Comparison of ENCODE assay signal across 16 mouse cellular contexts in the genomic region with DNA sequence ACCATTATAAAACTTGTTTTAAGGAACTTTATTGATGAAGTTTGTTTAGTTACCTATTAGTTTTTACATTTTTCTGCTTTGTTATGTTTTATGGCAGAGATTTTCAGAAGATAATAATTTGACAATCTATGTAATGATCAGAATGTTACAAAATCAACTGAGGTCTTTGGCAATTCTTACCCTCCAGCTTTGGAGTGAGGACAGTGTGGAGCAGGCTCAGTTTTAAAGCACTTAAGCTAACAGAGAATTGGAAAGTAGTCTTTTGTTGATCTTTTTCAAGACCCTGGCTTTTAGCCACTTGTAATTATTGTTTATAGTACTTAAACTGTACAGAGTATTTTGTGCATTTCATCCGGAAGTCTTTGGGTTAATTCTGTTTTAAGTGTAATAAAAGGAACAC. TPM values are rescaled to one million over a fixed set of nuclear protein-coding genes. Genes with fewer than 3 reads are reported as not detected.
DNase-seq lines count a peak whose midpoint lies in the region; ATAC-seq and TF ChIP-seq lines count a peak whose summit lies in the region.
"Had no signal": no experiment of that assay in that cellular context is flagged by ENCODE, and none has a peak within 500 bp of the region (broad histone marks: within the 10 kb centered on the region; RNA-seq: fewer than 3 reads in every experiment).

No protein-coding gene starts in this region.

- no peak overlapping the region for H3K4me3 ChIP-seq in heart, embryonic 15.5 days
- H3K4me3 ChIP-seq in heart, embryonic 10.5 days: no peak overlapping the region
- peak overlapping the region; percentile 77 for H3K4me3 ChIP-seq in layer of hippocampus, adult 2 months
- H3K4me3 ChIP-seq in liver, embryonic 16.5 days (ENCODE audit: low read depth, low read length): peak overlapping the region; percentile 50
- H3K4me3 ChIP-seq: forebrain, embryonic 13.5 days; neural tube, embryonic 12.5 days; stomach, embryonic 15.5 days had no signal

- no peaks in the 10 kb centered on the region for H3K36me3 ChIP-seq in heart, embryonic 15.5 days
- H3K36me3 ChIP-seq in heart, embryonic 10.5 days: no peaks in the 10 kb centered on the region
- no peaks in the 10 kb centered on the region for H3K36me3 ChIP-seq in liver, embryonic 16.5 days (ENCODE audit: control insufficient read depth, insufficient read depth)
- H3K36me3 ChIP-seq: neural tube, embryonic 12.5 days; stomach, embryonic 15.5 days had no signal

- 90% methylated on average over 1 of the region's 1 CpGs for WGBS in heart, embryonic 15.5 days
- WGBS in heart, embryonic 10.5 days: 87% methylated on average over 1 of the region's 1 CpGs
- WGBS in liver, embryonic 16.5 days (ENCODE audit: insufficient replicate concordance): 58% methylated on average over 1 of the region's 1 CpGs

- H3K9me3 ChIP-seq in heart, embryonic 15.5 days (replicated peaks): no peaks in the 10 kb centered on the region
- no peaks in the 10 kb centered on the region for H3K9me3 ChIP-seq in heart, embryonic 10.5 days
- no peaks in the 10 kb centered on the region for H3K9me3 ChIP-seq in liver, embryonic 16.5 days (replicated peaks; ENCODE audit: control insufficient read depth, low read length)
- H3K9me3 ChIP-seq: forebrain, embryonic 13.5 days; neural tube, embryonic 12.5 days; stomach, embryonic 15.5 days had no signal

- no peak overlapping the region for H3K9ac ChIP-seq in heart, embryonic 15.5 days
- no peak overlapping the region for H3K9ac ChIP-seq in liver, embryonic 16.5 days (ENCODE audit: low read depth, low read length)
- H3K9ac ChIP-seq: forebrain, embryonic 13.5 days; neural tube, embryonic 12.5 days; stomach, embryonic 15.5 days had no signal

- ATAC-seq in heart, embryonic 15.5 days (replicated peaks; ENCODE audit: insufficient number of reproducible peaks, insufficient read depth, low FRiP score, low read depth): no peak
- ATAC-seq in liver, embryonic 16.5 days (ENCODE audit: low read depth): no peak
- ATAC-seq: forebrain, embryonic 13.5 days had no signal

- H3K4me2 ChIP-seq in heart, embryonic 15.5 days: peak overlapping the region; percentile 48
- H3K4me2 ChIP-seq in liver, embryonic 16.5 days (ENCODE audit: low read depth, low read length): peak overlapping the region; percentile 52
- H3K4me2 ChIP-seq: forebrain, embryonic 13.5 days; neural tube, embryonic 12.5 days; stomach, embryonic 15.5 days had no signal

- no peaks in the 10 kb centered on the region for H3K27me3 ChIP-seq in heart, embryonic 15.5 days
- H3K27me3 ChIP-seq in heart, embryonic 10.5 days (ENCODE audit: insufficient read depth, poor library complexity, severe bottlenecking): no peaks in the 10 kb centered on the region
- no peaks in the 10 kb centered on the region for H3K27me3 ChIP-seq in liver, embryonic 16.5 days (ENCODE audit: control insufficient read depth, insufficient read depth, low read depth, low read length)
- H3K27me3 ChIP-seq: forebrain, embryonic 13.5 days; neural tube, embryonic 12.5 days; stomach, embryonic 15.5 days had no signal

- H3K27ac ChIP-seq in heart, embryonic 15.5 days: no peak overlapping the region
- H3K27ac ChIP-seq in heart, embryonic 10.5 days: no peak overlapping the region
- H3K27ac ChIP-seq in layer of hippocampus, adult 2 months: no peak overlapping the region
- H3K27ac ChIP-seq in liver, embryonic 16.5 days (ENCODE audit: low read length): no peak overlapping the region
- H3K27ac ChIP-seq: forebrain, embryonic 13.5 days; neural tube, embryonic 12.5 days; stomach, embryonic 15.5 days had no signal

- H3K4me1 ChIP-seq in heart, embryonic 15.5 days (replicated peaks): peaks cover 11% of the 10 kb centered on the region
- H3K4me1 ChIP-seq in heart, embryonic 10.5 days: peaks cover 8% of the 10 kb centered on the region
- peaks cover 4% of the 10 kb centered on the region for H3K4me1 ChIP-seq in liver, embryonic 16.5 days (ENCODE audit: control insufficient read depth, low read depth, low read length)

- no peak for DNase-seq in heart, embryonic 10.5 days (ENCODE audit: low spot score)
- DNase-seq in layer of hippocampus, adult 2 months (ENCODE audit: low spot score in 2 of 2): no peak
- no peak for DNase-seq in layer of hippocampus, adult 9-11 months
- peak; percentile 4 for DNase-seq in induced T-regulatory cell, adult 2 months (ENCODE audit: low read depth)
- no peak for DNase-seq in ovary, postnatal 10 days (ENCODE audit: low spot score)
- DNase-seq: cerebellum, adult 9-10 months; heart, postnatal 36 days; kidney, postnatal 25 days; spleen, adult 18-20 months; thymus, adult 2 months had no signal

- no peak for TF ChIP-seq CTCF in layer of hippocampus, adult 2 months (conservative IDR thresholded peaks at IDR 0.05)

RNA-seq across cellular contexts. Expression of a gene that starts 2.4 kb away (rescaled TPM):
- polyA plus RNA-seq in heart, embryonic 15.5 days (2015; fragmentation: Nextera tagmentation; extraction: Ambion mirVana): 234 and 371 TPM in 2 replicates
- 145 and 179 TPM in 2 replicates for polyA plus RNA-seq in heart, embryonic 10.5 days (2016; fragmentation: Nextera tagmentation; extraction: Ambion mirVana)
- total RNA-seq in layer of hippocampus, adult 2 months (2021): 100 to 1,000 TPM; 122 to 126 TPM
- 292 and 315 TPM in 2 replicates for polyA plus RNA-seq in liver, embryonic 16.5 days (2015; fragmentation: Nextera tagmentation; extraction: Ambion mirVana)

RNA-seq across cellular contexts. Expression of a gene that starts 2.6 kb away (rescaled TPM):
- 19.3 and 20.1 TPM in 2 replicates for polyA plus RNA-seq in heart, embryonic 15.5 days (2015; fragmentation: Nextera tagmentation; extraction: Ambion mirVana)
- 8.7 and 11.8 TPM in 2 replicates for polyA plus RNA-seq in heart, embryonic 10.5 days (2016; fragmentation: Nextera tagmentation; extraction: Ambion mirVana)
- 10 to 100 TPM; 91.8 to 98.5 TPM for total RNA-seq in layer of hippocampus, adult 2 months (2021)
- 14.9 and 17.0 TPM in 2 replicates for polyA plus RNA-seq in liver, embryonic 16.5 days (2015; fragmentation: Nextera tagmentation; extraction: Ambion mirVana)

RNA-seq across cellular contexts. Expression of a gene that starts 22.1 kb away (rescaled TPM):
- polyA plus RNA-seq in heart, embryonic 15.5 days (2015; fragmentation: Nextera tagmentation; extraction: Ambion mirVana): 0.09 TPM in 1 of 2 replicates, not detected in the other
- not detected in 2 replicates for polyA plus RNA-seq in heart, embryonic 10.5 days (2016; fragmentation: Nextera tagmentation; extraction: Ambion mirVana)
- under 1 TPM; 0.33 to 0.39 TPM for total RNA-seq in layer of hippocampus, adult 2 months (2021)
- polyA plus RNA-seq in liver, embryonic 16.5 days (2015; fragmentation: Nextera tagmentation; extraction: Ambion mirVana): 0.02 and 0.11 TPM in 2 replicates
- total RNA-seq: heart, postnatal 36 days had no signal
- polyA plus RNA-seq: embryonic facial prominence, embryonic 14.5 days; stomach, embryonic 15.5 days had no signal

Comparison
In these comparisons a context has a peak if more than half of its experiments do, and no peak if none do; other contexts are left out.
1. H3K4me3 ChIP-seq: peak in layer of hippocampus, adult 2 months (single experiment) and liver, embryonic 16.5 days (single experiment); none in heart, embryonic 15.5 days (single experiment) and heart, embryonic 10.5 days (single experiment).